Mouse (Mus musculus): ENCODE data around the gene Pola1.

Pola1 gene

GRCm38 (mm10) chrX:93286291-93286893 lies 345.6 kb downstream of the Pola1 start, which contains the start of gene Arx:
Gene Arx (plus strand): TSS chrX:93286445.
- DNase-seq: peak; percentile 62

DNA sequence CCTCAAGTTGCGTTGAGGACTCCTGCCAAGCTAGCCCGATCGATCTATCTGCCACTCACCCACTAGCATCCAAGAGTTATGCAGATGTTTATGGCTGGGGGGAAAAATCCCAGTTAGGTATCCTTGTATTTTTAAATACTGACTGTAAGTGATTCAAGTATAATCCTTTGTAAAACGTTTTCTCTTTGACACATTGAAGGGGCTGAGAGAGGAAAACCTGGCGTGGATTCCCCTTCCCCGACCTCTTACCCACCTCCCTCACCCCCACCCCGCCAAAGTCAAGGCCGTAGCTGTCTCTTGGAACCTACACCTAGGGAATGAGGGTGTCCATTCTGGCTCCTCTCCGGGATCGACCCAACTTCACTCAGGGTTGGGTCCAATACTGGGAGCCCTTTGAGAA lies 346.9 kb downstream of the Pola1 start:
- DNase-seq: no peak

GRCm38 (mm10) chrX:93281756-93282155 lies 350.2 kb downstream of the Pola1 start:
- DNase-seq: no peak

DNA sequence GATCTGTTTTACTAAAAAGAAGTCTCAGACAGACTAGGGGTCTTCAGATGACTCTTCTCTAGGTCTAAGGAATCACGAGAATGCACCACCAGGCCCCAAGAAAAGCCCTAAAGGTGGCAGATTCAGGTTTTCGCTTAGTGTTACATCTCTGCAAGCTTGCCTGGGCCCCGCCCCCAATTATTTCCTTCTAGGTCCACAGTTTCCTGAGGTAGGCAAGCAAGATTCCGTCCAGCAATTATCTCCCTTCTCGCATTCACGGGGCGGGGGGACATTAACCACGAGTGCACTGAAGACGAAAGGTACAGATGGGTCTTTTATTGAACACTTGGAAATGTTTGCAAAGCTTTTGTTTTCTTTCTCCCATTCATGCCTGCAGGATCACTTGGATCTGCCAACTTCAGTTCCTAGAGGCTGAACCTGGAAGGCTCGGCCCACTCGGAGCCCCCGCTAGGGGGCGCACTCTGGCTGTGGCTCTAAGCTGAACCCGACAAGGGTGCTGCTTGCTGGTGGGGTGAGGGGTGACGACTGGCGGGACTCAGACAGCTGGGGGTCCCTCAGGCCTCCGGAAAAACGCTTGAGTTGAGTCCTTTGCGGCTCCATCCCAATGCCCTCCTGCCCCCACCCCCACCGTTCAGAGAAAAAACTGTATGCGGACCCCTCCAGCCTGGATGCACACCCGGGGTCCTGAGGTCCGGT lies 350.8 kb downstream of the Pola1 start:
- peak; percentile 40 for DNase-seq

GRCm38 (mm10) chrX:93279940-93280339 lies 352.0 kb downstream of the Pola1 start:
- DNase-seq: no peak

DNA sequence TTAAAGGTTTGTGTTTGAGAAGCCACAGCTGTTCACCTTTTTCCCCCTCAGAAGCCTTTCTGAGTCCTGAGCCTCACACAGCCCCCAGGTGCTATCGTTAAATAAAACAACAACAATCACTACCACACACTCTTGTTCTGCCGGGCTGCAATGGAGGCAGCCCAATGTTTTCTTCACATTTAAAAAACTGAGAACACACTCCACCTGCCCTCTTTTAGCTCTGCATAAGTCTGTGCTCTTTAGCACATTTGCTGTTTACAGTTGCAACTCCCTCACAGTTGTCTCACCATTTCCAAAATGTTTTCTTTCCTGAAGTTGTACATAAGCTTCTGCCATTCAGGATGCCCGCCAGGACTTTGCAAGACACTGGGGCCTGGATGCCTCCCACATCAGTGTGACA lies 356.3 kb downstream of the Pola1 start:
- DNase-seq: no peak

All from kidney, postnatal 14 days (tissue).